Mouse (Mus musculus) hindbrain, embryonic 11.5 days (tissue): ENCODE results near the gene Negr1. TPM values are rescaled to one million over a fixed set of nuclear protein-coding genes. Genes with fewer than 3 reads are reported as not detected.

ENCODE experiments used
- ATAC-seq: fragments of 200-750 bp; cut with Nextera tagmentation; 2 replicates; pipeline ENCODE4 v1.8.0; 2017; ENCODE audit warnings: mild to moderate bottlenecking, moderate TSS enrichment, moderate library complexity; ENCODE audit not compliant: low FRiP score
- DNase-seq: peaks from one replicate; pipeline ENCODE4 v3.0.0-alpha.2; 2015; ENCODE audit warnings: low spot score
- H3K27ac ChIP-seq: fragments of 300-500 bp; sonication (generic); 2 replicates; pipeline ENCODE4 v1.5.1; 2014; ENCODE audit warnings: mild to moderate bottlenecking, low read depth, low read length
- H3K27me3 ChIP-seq: fragments of 300-500 bp; sonication (generic); 2 replicates; pipeline ENCODE4 v1.6.1; 2014; ENCODE audit warnings: mild to moderate bottlenecking, low read length, moderate library complexity, mixed read lengths; ENCODE audit not compliant: control insufficient read depth, insufficient read depth
- H3K36me3 ChIP-seq: fragments of 300-500 bp; sonication (generic); 2 replicates; pipeline ENCODE4 v1.6.1; 2014; ENCODE audit warnings: mild to moderate bottlenecking, low read length, moderate library complexity, mixed read lengths; ENCODE audit not compliant: control insufficient read depth, insufficient read depth
- H3K4me1 ChIP-seq: fragments of 300-500 bp; sonication (generic); replicated peaks from 2 replicates; pipeline ENCODE4 v1.6.1; 2014; ENCODE audit warnings: low read length, mixed read lengths; ENCODE audit not compliant: control insufficient read depth, insufficient read depth
- H3K4me2 ChIP-seq: fragments of 300-500 bp; sonication (generic); replicated peaks from 2 replicates; pipeline ENCODE4 v1.6.1; 2014; ENCODE audit warnings: mild to moderate bottlenecking, low read depth, low read length
- H3K4me3 ChIP-seq: fragments of 300-500 bp; sonication (generic); 2 replicates; pipeline ENCODE4 v1.5.1; 2014; ENCODE audit warnings: low read depth, low read length
- H3K9ac ChIP-seq: fragments of 300-500 bp; sonication (generic); 2 replicates; pipeline ENCODE4 v1.6.1; 2014; ENCODE audit warnings: low read depth, low read length
- H3K9me3 ChIP-seq: fragments of 300-500 bp; sonication (generic); 2 replicates; pipeline ENCODE4 v1.6.1; 2016; ENCODE audit warnings: low read length; ENCODE audit not compliant: control insufficient read depth
- WGBS: fragments of 180-500 bp; shearing (Covaris S2); extraction: QIAGEN DNeasy Blood & Tissue Kit; methylation state at CpG from one replicate; pipeline ENCODE4 v1.1.7; 2014; 5-methylcytosine and 5-hydroxymethylcytosine counted together
- polyA plus RNA-seq: library from polyadenylated mRNA; unstranded; fragments of >200 nt; fragmentation: Nextera tagmentation; extraction: Ambion mirVana; gene quantifications from 2 replicates; pipeline ENCODE4 v1.2.1, GENCODE M21; 2014

The Negr1 gene
- 6.1 and 7.7 TPM in 2 replicates for polyA plus RNA-seq

- no peaks in the 10 kb centered on the region for H3K9me3 ChIP-seq
- peak within 1 kb of the TSS; percentile 60 for H3K4me3 ChIP-seq
- DNase-seq, result peak; percentile 85
- 0 out of 2 replicates have a peak, but pooled peaks cover 2% of the 10 kb centered on the region for H3K27me3 ChIP-seq
- peak; percentile 90 for ATAC-seq
- under 1% methylated on average over 78 of the region's 79 CpGs for WGBS
- peak within 1 kb of the TSS; percentile 89 for H3K4me2 ChIP-seq
- no peaks in the 10 kb centered on the region for H3K4me1 ChIP-seq
- H3K9ac ChIP-seq, result peak within 1 kb of the TSS; percentile 66
- no peaks in the 10 kb centered on the region for H3K36me3 ChIP-seq
- H3K27ac ChIP-seq, result peak within 1 kb of the TSS; percentile 85
Observed at GRCm38 (mm10) chr3:156561524-156562423, at the start of gene Negr1. Gene Negr1, plus strand, starts transcription at chr3:156561794.

- Histone ChIP-seq H3K4me2 (no peak overlapping the region), H3K4me1 (no peaks in the 10 kb centered on the region), H3K27me3 (no peaks in the 10 kb centered on the region), H3K27ac (no peak overlapping the region), H3K9me3 (no peaks in the 10 kb centered on the region), H3K9ac (no peak overlapping the region), H3K4me3 (no peak overlapping the region), H3K36me3 (no peaks in the 10 kb centered on the region)
- 0 out of 2 replicates have a peak, but pooled peaks have one; percentile 35 for ATAC-seq
- no peak for DNase-seq
- WGBS, result 69% methylated on average over 8 of the region's 8 CpGs
Observed at GRCm38 (mm10) chr3:156526461-156526933, 35.1 kb upstream of the Negr1 start.

- Histone ChIP-seq H3K9ac (no peak overlapping the region), H3K4me1 (no peaks in the 10 kb centered on the region), H3K27ac (no peak overlapping the region), H3K4me2 (no peak overlapping the region), H3K27me3 (no peaks in the 10 kb centered on the region), H3K4me3 (no peak overlapping the region), H3K9me3 (no peaks in the 10 kb centered on the region), H3K36me3 (no peaks in the 10 kb centered on the region)
- DNase-seq, result no peak
- ATAC-seq, result no peak
- WGBS, result 77% methylated on average over 2 of the region's 2 CpGs
Observed at GRCm38 (mm10) chr3:156527231-156527995, 34.2 kb upstream of the Negr1 start.

- Histone ChIP-seq H3K4me2 (peak overlapping the region; percentile 73), H3K27ac (no peak overlapping the region), H3K9ac (no peak overlapping the region), H3K36me3 (no peaks in the 10 kb centered on the region), H3K4me1 (no peaks in the 10 kb centered on the region), H3K9me3 (no peaks in the 10 kb centered on the region), H3K27me3 (0 out of 2 replicates have a peak, but pooled peaks cover 2% of the 10 kb centered on the region), H3K4me3 (no peak overlapping the region)
- ATAC-seq (no peak), DNase-seq (peak; percentile 42)
- 27% methylated on average over 8 of the region's 8 CpGs for WGBS
Observed at GRCm38 (mm10) chr3:156559441-156559825, 2.2 kb upstream of the Negr1 start.

- H3K27me3 ChIP-seq, result 0 out of 2 replicates have a peak, but pooled peaks cover 2% of the 10 kb centered on the region
- H3K4me2 ChIP-seq, result peak overlapping the region; percentile 73
- H3K4me1 ChIP-seq, result no peaks in the 10 kb centered on the region
- ATAC-seq (peak; percentile 14; the same call in 1 of the 2 replicates), DNase-seq (peak; percentile 45)
- H3K4me3 ChIP-seq, result peak overlapping the region; percentile 60
- H3K36me3 ChIP-seq, result no peaks in the 10 kb centered on the region
- peak overlapping the region; percentile 85; the same call in 1 of the 2 replicates for H3K27ac ChIP-seq
- 3% methylated on average over 19 of the region's 19 CpGs for WGBS
- H3K9me3 ChIP-seq, result no peaks in the 10 kb centered on the region
- peak overlapping the region; percentile 59; the same call in 1 of the 2 replicates for H3K9ac ChIP-seq
Observed at GRCm38 (mm10) chr3:156559826-156560471, 1.6 kb upstream of the Negr1 start.

- Histone ChIP-seq H3K36me3 (no peaks in the 10 kb centered on the region), H3K4me2 (peak overlapping the region; percentile 73), H3K4me3 (peak overlapping the region; percentile 60), H3K4me1 (no peaks in the 10 kb centered on the region), H3K27ac (peak overlapping the region; percentile 85), H3K9ac (peak overlapping the region; percentile 59), H3K9me3 (no peaks in the 10 kb centered on the region), H3K27me3 (0 out of 2 replicates have a peak, but pooled peaks cover 2% of the 10 kb centered on the region)
- under 1% methylated on average over 27 of the region's 27 CpGs for WGBS
- peak; percentile 86 for DNase-seq
- peak; percentile 87 for ATAC-seq
Observed at GRCm38 (mm10) chr3:156560766-156561165, 828 bp upstream of the Negr1 start.

GRCm38 (mm10) chr3:156562424-156562785, 811 bp downstream of the Negr1 start:
- no peak for ATAC-seq
- no peaks in the 10 kb centered on the region for H3K4me1 ChIP-seq
- H3K4me2 ChIP-seq, result peak overlapping the region; percentile 89
- WGBS, result 1% methylated on average over 10 of the region's 10 CpGs
- H3K27me3 ChIP-seq, result 0 out of 2 replicates have a peak, but pooled peaks cover 2% of the 10 kb centered on the region
- DNase-seq, result peak; percentile 51
- H3K9me3 ChIP-seq, result no peaks in the 10 kb centered on the region
- no peaks in the 10 kb centered on the region for H3K36me3 ChIP-seq
- H3K4me3 ChIP-seq, result peak overlapping the region; percentile 60
- peak overlapping the region; percentile 66 for H3K9ac ChIP-seq
- H3K27ac ChIP-seq, result peak overlapping the region; percentile 65; the same call in 1 of the 2 replicates

- peak overlapping the region; percentile 89 for H3K4me2 ChIP-seq
- no peaks in the 10 kb centered on the region for H3K9me3 ChIP-seq
- 35% methylated on average over 2 of the region's 2 CpGs for WGBS
- H3K27ac ChIP-seq, result no peak overlapping the region
- H3K27me3 ChIP-seq, result 0 out of 2 replicates have a peak, but pooled peaks cover 2% of the 10 kb centered on the region
- DNase-seq, result no peak
- no peak for ATAC-seq
- peak overlapping the region; percentile 66 for H3K9ac ChIP-seq
- H3K36me3 ChIP-seq, result no peaks in the 10 kb centered on the region
- no peaks in the 10 kb centered on the region for H3K4me1 ChIP-seq
- H3K4me3 ChIP-seq, result peak overlapping the region; percentile 60
Observed at GRCm38 (mm10) chr3:156562796-156563195, 1.2 kb downstream of the Negr1 start.
